Mouse (Mus musculus) midbrain, embryonic 10.5 days (tissue): ENCODE data around the gene Sarnp. TPM values are rescaled to one million over a fixed set of nuclear protein-coding genes. Genes with fewer than 3 reads are reported as not detected.
"Not testable (repeated sequence)": the region's sequence is repeated elsewhere in the genome, so short reads cannot be mapped to it uniquely, and the experiment has no call there.

Source experiments
- DNase-seq: peaks from one replicate; pipeline ENCODE4 v3.0.0-alpha.2; 2017; ENCODE audit warnings: low spot score
- H3K27ac ChIP-seq: fragments of 300-500 bp; sonication (generic); replicated peaks from 2 replicates; pipeline ENCODE4 v1.5.1; 2016; ENCODE audit warnings: mild to moderate bottlenecking
- H3K27me3 ChIP-seq: fragments of 300-500 bp; sonication (generic); 2 replicates; pipeline ENCODE4 v1.6.1; 2016; ENCODE audit warnings: low read depth, mild to moderate bottlenecking; ENCODE audit not compliant: poor library complexity, severe bottlenecking
- H3K36me3 ChIP-seq: fragments of 300-500 bp; sonication (generic); 2 replicates; pipeline ENCODE4 v1.6.1; 2016; ENCODE audit warnings: mild to moderate bottlenecking, moderate library complexity
- H3K4me1 ChIP-seq: fragments of 300-500 bp; sonication (generic); 2 replicates; pipeline ENCODE4 v1.6.1; 2016
- H3K4me3 ChIP-seq: fragments of 300-500 bp; sonication (generic); 2 replicates; pipeline ENCODE4 v1.5.1; 2016; ENCODE audit warnings: mild to moderate bottlenecking, moderate library complexity
- H3K9me3 ChIP-seq: fragments of 300-500 bp; sonication (generic); replicated peaks from 2 replicates; pipeline ENCODE4 v1.6.1; 2016; ENCODE audit warnings: mild to moderate bottlenecking
- WGBS: fragments of 180-500 bp; shearing (Covaris S2); methylation state at CpG from one replicate; pipeline ENCODE4 v1.1.7; 2016; 5-methylcytosine and 5-hydroxymethylcytosine counted together
- polyA plus RNA-seq: library from polyadenylated mRNA; unstranded; fragments of >200 nt; fragmentation: Nextera tagmentation; extraction: Ambion mirVana; gene quantifications from 2 replicates; pipeline ENCODE4 v1.2.1, GENCODE M21; 2016

The Sarnp gene
- polyA plus RNA-seq, 1 experiment from 2014 or later = 264 TPM

DNA sequence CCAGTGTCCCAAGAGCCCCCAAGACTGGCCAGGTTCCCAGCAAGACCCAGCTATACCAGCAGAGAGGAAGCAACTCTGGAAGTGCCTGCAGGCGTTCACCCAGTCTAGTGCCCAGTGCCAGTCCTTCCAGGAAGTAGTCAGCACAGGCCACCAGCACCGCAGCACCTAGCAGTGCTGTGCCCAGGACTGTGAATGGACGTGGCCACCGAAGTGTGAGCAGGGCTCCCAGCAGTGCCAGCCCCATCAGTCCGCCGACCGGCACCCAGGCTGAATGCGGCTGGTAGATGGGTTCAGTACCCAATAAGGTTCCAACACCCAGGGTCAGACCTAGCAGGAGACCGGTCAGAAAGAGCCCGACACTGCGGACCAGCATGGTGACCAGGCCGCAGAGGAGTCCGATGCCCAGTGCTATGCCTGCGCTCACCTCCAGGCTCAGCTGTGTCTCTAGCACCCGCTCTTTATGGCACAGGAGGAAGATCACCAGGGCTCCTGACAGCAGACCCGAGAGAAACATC is 15.1 kb upstream of the Sarnp start:
- DNase-seq = no peak
- Histone ChIP-seq H3K4me1 (peaks cover 33% of the 10 kb centered on the region), H3K36me3 (peaks cover 54% of the 10 kb centered on the region), H3K4me3 (no peak overlapping the region; the same call in 1 of the 2 replicates), H3K27me3 (no peaks in the 10 kb centered on the region), H3K27ac (no peak overlapping the region), H3K9me3 (no peaks in the 10 kb centered on the region)
- 82% methylated on average over 16 of the region's 16 CpGs for WGBS

DNA sequence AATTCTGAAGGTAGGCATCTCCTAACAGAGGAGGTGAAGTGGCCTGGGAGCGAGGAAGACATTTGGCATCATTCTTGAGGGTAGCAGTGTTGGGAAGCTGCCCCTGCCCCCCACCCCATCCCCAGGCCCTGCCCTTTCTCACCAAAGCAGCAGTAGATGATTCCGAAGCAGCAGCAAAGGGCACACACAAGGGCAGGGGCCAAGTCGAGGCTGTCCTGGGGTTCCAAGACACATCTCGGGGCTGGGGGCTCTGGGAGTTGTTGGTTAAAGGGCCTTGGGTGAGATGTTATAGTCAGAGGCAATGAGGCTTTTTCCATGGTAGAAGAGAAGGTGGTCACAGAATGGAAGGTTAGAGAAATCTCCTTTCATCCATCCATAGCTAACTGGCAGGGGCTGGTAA is 14.2 kb upstream of the Sarnp start:
- no peaks in the 10 kb centered on the region for H3K9me3 ChIP-seq
- no peaks in the 10 kb centered on the region for H3K27me3 ChIP-seq
- peak overlapping the region; percentile 97 for H3K27ac ChIP-seq
- no peak for DNase-seq
- H3K4me3 ChIP-seq = peak overlapping the region; percentile 88
- H3K36me3 ChIP-seq = peaks cover 59% of the 10 kb centered on the region
- peaks cover 42% of the 10 kb centered on the region for H3K4me1 ChIP-seq
- 61% methylated on average over 4 of the region's 4 CpGs for WGBS

DNA sequence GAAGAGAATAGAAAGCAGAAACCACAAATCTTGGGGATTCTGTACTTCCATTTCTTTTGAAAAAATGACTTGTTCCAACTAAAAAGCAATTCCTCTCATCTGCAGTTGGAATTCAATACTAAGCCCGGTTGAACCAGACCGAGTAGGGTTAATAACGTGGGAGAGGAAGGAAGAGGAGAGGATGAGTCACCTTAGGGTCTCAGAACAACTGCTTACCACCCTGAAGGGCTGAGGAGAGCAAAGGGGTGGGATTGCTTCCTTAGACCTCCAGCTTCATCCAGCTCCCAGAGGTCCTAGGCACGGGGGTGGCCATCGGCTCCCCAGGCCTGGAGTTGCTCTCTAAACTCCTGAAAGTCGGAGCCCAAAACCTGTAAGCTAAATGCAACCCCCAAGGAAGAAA is 13.8 kb upstream of the Sarnp start:
- H3K36me3 ChIP-seq = peaks cover 60% of the 10 kb centered on the region
- peak overlapping the region; percentile 97 for H3K27ac ChIP-seq
- 16% methylated on average over 6 of the region's 6 CpGs for WGBS
- H3K9me3 ChIP-seq = no peaks in the 10 kb centered on the region
- no peak for DNase-seq
- peak overlapping the region; percentile 88 for H3K4me3 ChIP-seq
- H3K27me3 ChIP-seq = no peaks in the 10 kb centered on the region
- H3K4me1 ChIP-seq = peaks cover 46% of the 10 kb centered on the region

DNA sequence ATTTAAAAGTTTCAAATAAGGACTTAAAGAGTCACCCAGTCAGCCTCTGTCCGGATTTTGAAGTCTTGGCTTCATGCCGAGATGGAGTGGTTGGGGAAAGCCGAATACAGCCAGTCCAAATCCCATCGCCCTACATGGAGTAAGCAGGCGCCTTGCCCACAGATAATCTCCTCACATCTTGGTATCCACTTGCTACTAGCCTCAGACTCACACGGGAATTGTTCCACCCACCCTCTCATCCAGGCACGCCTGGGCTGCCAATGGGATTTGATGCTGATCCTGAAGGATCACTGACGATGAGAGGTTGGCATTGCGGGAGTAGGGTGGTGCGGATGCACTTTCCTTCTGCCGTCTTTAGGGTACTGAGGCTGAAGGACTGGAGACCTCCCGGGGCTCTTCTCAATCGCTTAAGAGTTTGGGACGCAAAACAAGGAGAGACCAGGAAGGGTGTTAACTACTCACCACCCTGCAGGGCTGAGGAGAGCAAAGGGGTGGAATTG is 13.3 kb upstream of the Sarnp start, which contains the start of gene Dnajc14:
Dnajc14 (plus strand) TSS at position 292 of the 500 bp plus-strand sequence.
- under 1% methylated on average over 14 of the region's 14 CpGs for WGBS
- H3K4me1 ChIP-seq = peaks cover 51% of the 10 kb centered on the region
- DNase-seq = no peak
- peak within 1 kb of the TSS; percentile 88 for H3K4me3 ChIP-seq
- peak within 1 kb of the TSS; percentile 97 for H3K27ac ChIP-seq
- H3K36me3 ChIP-seq = peaks cover 60% of the 10 kb centered on the region
- H3K9me3 ChIP-seq = no peaks in the 10 kb centered on the region
- no peaks in the 10 kb centered on the region for H3K27me3 ChIP-seq

DNA sequence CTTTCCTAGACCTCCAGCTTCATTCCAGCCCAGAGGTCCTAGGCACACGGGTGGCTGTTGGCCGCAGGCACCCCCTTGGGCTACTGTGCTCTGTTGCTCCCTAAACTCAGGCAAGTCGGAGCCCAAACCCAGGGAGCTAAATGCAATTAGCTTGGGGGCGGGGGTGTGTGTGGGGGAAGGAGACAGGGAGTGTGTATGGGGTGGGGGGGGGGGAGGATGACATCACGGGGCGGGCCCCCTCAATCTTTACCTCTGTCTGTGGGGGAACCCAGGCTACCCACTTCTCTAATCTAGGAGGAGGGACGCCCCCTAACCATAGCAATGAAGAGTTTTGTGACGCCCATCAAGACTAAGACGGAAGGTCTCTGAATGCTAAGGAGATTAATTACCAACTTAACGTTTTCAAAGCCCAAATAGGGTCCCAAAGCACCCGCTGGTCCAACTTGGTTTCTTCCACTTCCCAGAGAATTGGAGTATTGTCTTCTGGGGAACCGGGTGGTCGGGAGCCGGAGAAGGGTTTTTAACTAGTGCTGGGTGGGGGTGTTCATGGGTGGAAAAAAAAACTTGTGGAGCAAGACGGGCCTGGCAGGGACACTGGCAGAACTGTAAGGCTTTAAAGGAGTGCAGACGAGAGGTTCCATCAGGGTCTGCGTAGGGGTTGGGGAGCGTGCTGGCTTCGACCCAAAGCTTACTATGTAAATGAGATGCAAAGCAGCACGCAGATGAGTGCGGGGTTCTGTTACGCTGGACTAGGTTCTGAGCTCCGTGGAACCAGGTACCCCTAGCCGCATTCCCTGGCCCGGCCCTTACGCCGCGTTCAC is 12.7 kb upstream of the Sarnp start, which contains the start of gene Tmem198b:
Tmem198b (minus strand) TSS at position 100 of the 821 bp plus-strand sequence.
- H3K27me3 ChIP-seq = no peaks in the 10 kb centered on the region
- no peaks in the 10 kb centered on the region for H3K9me3 ChIP-seq
- DNase-seq = peak; percentile 84
- under 1% methylated on average over 28 of the region's 28 CpGs for WGBS
- peaks cover 58% of the 10 kb centered on the region for H3K4me1 ChIP-seq
- peak within 1 kb of the TSS; percentile 97 for H3K27ac ChIP-seq
- peak within 1 kb of the TSS; percentile 88 for H3K4me3 ChIP-seq
- peaks cover 60% of the 10 kb centered on the region for H3K36me3 ChIP-seq

DNA sequence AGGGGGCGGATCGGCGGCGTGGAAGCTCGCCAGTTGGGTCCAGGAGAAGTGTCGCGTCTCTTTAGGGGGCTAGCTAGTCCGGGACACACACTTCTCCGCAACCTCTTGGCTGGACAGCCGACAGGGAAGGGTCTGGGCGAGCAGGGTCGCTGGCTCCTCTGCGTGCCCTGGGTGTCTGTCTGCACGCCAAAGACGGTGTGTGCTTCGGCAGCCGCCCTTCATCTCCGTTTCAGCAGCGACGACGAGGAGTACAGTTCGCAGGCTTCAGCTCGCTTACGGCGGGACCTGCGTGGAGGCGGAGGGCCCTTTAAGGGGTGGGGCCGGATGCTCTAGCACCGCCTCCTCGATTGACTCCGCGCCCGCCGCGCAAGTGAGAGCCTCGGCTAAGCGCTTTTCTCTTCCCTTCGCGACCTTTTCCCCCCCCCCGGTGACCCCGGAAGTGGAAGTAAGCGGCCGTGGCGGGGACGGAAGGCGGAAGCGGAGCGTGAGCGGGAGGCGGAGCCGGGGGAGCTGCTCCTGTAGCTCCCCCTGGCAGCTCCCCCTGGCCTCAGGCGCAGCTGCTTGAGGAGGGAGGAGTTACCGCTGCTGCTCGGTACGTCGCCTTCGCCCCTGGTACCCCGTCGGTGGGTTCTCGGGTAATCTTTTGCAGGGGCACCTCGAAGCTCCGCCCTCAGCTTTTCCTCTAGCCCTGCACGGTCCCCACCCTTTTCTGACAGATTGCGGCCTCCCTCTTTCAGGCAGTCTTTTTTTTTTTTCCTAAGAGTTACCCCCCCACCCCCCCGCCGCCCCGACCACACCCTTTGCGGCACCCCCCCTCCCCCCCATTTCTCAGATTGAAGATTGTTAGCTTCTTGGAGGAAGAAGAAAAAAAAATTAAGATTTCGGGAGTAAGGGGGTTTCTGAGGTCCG is 11.8 kb upstream of the Sarnp start:
- H3K27me3 ChIP-seq = no peaks in the 10 kb centered on the region
- no peaks in the 10 kb centered on the region for H3K9me3 ChIP-seq
- peak; percentile 99 for DNase-seq
- H3K36me3 ChIP-seq = peaks cover 59% of the 10 kb centered on the region
- WGBS = under 1% methylated on average over 70 of the region's 70 CpGs
- peaks cover 60% of the 10 kb centered on the region for H3K4me1 ChIP-seq
- peak overlapping the region; percentile 88 for H3K4me3 ChIP-seq
- peak overlapping the region; percentile 97 for H3K27ac ChIP-seq

DNA sequence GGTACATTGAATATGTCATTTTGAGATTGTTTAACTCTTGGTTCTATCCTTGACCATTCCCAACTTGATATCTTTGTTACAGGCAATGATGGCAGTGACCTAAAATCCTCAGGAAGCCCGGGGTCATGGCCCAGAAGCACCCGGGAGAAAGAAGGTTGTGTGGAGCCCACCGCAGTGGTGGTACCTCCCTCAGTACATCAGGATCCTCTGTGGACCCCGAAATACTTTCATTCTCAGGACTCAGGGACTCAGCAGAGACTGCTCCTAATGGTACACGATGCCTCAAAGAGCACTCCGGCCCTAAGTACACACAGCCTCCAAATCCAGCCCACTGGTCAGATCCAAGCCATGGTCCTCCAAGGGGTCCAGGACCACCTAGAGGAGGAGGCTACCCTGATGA is 11.0 kb upstream of the Sarnp start:
- DNase-seq = no peak
- Histone ChIP-seq H3K4me1 (peaks cover 60% of the 10 kb centered on the region), H3K9me3 (no peaks in the 10 kb centered on the region), H3K27me3 (no peaks in the 10 kb centered on the region), H3K36me3 (peaks cover 53% of the 10 kb centered on the region), H3K4me3 (peak overlapping the region; percentile 88), H3K27ac (peak overlapping the region; percentile 97)
- WGBS = 66% methylated on average over 6 of the region's 6 CpGs

DNA sequence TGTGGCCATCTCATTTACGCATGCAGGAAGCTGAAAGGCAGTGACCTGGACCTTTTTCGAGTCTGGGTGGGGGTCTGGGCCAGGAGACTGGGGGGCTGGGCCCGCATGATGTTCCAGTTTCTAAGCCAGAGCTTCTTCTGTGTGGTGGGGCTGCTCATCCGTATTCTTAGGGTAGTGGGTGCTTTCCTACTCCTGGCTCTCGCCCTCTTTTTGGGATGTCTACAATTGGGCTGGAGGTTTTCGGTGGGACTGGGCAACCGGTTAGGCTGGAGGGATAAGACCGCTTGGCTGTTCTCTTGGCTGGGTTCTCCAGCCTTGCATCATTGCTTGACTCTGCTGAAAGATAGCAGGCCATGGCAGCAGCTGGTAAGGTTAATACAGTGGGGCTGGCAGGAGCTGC is 10.1 kb upstream of the Sarnp start:
- WGBS = 96% methylated on average over 8 of the region's 8 CpGs
- Histone ChIP-seq H3K36me3 (peaks cover 45% of the 10 kb centered on the region), H3K27me3 (no peaks in the 10 kb centered on the region), H3K9me3 (no peaks in the 10 kb centered on the region), H3K4me3 (peak overlapping the region; percentile 88), H3K4me1 (peaks cover 60% of the 10 kb centered on the region), H3K27ac (no peak overlapping the region)
- DNase-seq = no peak

DNA sequence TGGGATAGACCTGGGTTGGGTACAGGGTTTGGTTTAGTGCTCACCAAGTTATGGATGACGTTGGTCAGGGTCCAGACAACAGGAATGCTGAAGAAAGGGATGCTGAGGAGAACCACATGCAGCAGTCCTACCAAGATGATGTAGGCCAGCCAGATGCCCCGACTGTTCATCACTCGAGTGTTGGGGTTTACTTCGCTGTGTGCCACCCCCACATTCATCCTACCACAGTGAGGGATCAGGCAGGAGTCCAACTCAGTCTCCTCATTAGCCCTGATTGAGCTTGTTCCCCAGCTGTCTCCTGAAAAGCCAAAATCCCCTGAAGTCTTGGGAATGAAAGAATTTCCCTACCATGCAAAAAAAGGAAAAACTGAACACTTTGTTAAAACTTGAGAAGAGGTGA is 3.1 kb downstream of the Sarnp start:
- Histone ChIP-seq H3K4me1 (peaks cover 23% of the 10 kb centered on the region), H3K27ac (no peak overlapping the region), H3K9me3 (no peaks in the 10 kb centered on the region), H3K27me3 (no peaks in the 10 kb centered on the region), H3K36me3 (peaks cover 61% of the 10 kb centered on the region), H3K4me3 (peak overlapping the region; percentile 72; the same call in 1 of the 2 replicates)
- no peak for DNase-seq
- WGBS = 92% methylated on average over 4 of the region's 4 CpGs

DNA sequence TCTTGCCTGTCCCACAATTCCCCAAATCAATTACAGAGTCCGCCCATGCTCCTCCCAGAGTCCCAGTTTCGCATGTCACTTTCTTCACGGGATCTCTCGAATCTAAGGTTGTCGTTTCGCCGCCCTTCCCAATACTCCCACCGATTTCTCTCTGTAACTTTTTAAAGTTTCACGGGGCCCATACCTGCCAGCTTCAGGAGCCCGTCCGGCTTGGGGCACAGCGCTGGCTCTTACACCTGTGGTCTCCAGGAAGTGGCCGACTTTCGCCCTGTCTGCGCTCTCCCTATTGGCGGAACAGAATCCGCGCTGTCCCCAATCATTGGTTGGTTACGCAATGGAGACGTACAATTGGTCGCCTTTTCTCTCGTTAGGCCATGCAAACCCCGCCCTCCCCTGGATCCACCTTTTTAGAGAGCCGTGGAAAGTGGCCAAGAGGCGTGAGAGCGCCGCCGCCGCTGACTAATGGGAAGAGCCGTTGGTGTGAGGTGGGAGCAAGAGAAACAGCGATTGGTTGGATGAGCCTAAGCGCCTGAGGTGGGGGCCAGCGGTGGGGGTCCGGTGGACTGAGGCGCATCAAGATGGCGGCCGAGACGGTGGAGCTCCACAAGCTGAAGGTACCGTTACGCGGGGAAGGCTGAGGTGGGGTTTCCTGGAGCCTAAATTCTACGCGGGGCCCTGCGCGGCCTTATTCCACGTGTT is 4.4 kb downstream of the Sarnp start, which contains the start of gene Ormdl2:
Ormdl2 (minus strand) TSS at position 288 of the 699 bp plus-strand sequence.
- Histone ChIP-seq H3K36me3 (peaks cover 61% of the 10 kb centered on the region), H3K4me3 (peak within 1 kb of the TSS; percentile 72), H3K9me3 (no peaks in the 10 kb centered on the region), H3K27ac (peak within 1 kb of the TSS; percentile 87), H3K4me1 (peaks cover 23% of the 10 kb centered on the region), H3K27me3 (no peaks in the 10 kb centered on the region)
- DNase-seq = peak; percentile 99
- WGBS = under 1% methylated on average over 46 of the region's 46 CpGs

DNA sequence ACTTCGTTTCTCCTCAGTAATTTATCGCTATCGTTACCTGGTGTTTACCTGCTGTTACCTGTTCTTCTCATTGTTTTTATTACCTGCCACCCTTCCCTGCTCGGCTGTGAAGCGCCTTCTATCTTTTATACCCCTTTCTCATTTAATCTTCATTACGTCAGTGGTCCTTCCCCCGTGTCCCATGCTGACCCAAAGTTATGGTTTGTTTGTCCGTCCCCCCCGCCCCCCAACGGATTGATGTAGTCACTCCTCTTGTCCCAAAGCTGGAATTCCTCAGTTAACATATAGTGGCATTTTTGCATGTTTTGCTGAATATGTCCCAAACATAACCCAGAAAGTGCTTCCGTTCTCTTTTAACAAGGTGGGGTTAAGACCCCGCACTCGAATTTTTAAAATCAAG is 5.0 kb downstream of the Sarnp start:
- WGBS = 6% methylated on average over 13 of the region's 13 CpGs
- Histone ChIP-seq H3K36me3 (peaks cover 61% of the 10 kb centered on the region), H3K4me1 (peaks cover 23% of the 10 kb centered on the region), H3K27ac (peak overlapping the region; percentile 87), H3K9me3 (no peaks in the 10 kb centered on the region), H3K4me3 (peak overlapping the region; percentile 72), H3K27me3 (no peaks in the 10 kb centered on the region)
- DNase-seq = no peak

DNA sequence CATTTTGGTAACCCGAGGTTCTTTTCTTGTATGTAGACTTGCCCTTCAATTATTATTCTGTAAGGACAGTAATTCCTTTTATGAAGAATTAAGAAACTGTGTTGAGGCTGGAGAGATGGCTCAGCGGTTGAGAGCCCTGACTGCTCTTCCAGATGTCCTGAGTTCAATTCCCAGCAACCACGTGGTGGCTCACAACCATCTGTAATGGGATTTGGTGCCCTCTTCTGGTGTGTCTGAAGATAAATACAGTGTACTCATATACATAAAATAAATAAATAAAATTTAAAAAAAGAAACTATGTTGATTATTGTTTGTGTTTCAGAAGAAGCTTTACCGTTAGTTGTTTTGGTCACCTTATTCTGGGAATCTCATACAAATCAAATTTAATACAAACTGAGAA is 6.0 kb downstream of the Sarnp start:
- 74% methylated on average over 4 of the region's 4 CpGs for WGBS
- DNase-seq, H3K9me3 ChIP-seq, H3K27me3 ChIP-seq, H3K27ac ChIP-seq: not testable (repeated sequence)
- Histone ChIP-seq H3K4me3 (peak overlapping the region; percentile 72), H3K4me1 (peaks cover 23% of the 10 kb centered on the region), H3K36me3 (peaks cover 60% of the 10 kb centered on the region)
